Mouse (Mus musculus) heart, embryonic 15.5 days (tissue): ENCODE measurements around the gene Frmd6. TPM values are rescaled to one million over a fixed set of nuclear protein-coding genes. Genes with fewer than 3 reads are reported as not detected.

Source experiments
- ATAC-seq: fragments of 200-750 bp; cut with Nextera tagmentation; replicated peaks from 2 replicates; pipeline ENCODE4 v1.8.0; 2017; ENCODE audit warnings: low read depth, moderate TSS enrichment; ENCODE audit not compliant: insufficient number of reproducible peaks, insufficient read depth, low FRiP score
- H3K27ac ChIP-seq: fragments of 300-500 bp; sonication (generic); 2 replicates; pipeline ENCODE4 v1.5.1; 2015; ENCODE audit warnings: mild to moderate bottlenecking, inconsistent platforms
- H3K27me3 ChIP-seq: fragments of 300-500 bp; sonication (generic); 2 replicates; pipeline ENCODE4 v1.6.1; 2015; ENCODE audit warnings: inconsistent platforms
- H3K36me3 ChIP-seq: fragments of 300-500 bp; sonication (generic); 2 replicates; pipeline ENCODE4 v1.6.1; 2015; ENCODE audit warnings: mild to moderate bottlenecking, inconsistent platforms
- H3K4me1 ChIP-seq: fragments of 300-500 bp; sonication (generic); replicated peaks from 2 replicates; pipeline ENCODE4 v1.6.1; 2015; ENCODE audit warnings: inconsistent platforms
- H3K4me2 ChIP-seq: fragments of 300-500 bp; sonication (generic); 2 replicates; pipeline ENCODE4 v1.6.1; 2015; ENCODE audit warnings: inconsistent platforms, mild to moderate bottlenecking, moderate library complexity
- H3K4me3 ChIP-seq: fragments of 300-500 bp; sonication (generic); 2 replicates; pipeline ENCODE4 v1.5.1; 2015; ENCODE audit warnings: mild to moderate bottlenecking, inconsistent platforms
- H3K9ac ChIP-seq: fragments of 300-500 bp; sonication (generic); 2 replicates; pipeline ENCODE4 v1.6.1; 2015; ENCODE audit warnings: mild to moderate bottlenecking, inconsistent platforms
- H3K9me3 ChIP-seq: fragments of 300-500 bp; sonication (generic); replicated peaks from 2 replicates; pipeline ENCODE4 v1.6.1; 2016; ENCODE audit warnings: inconsistent platforms
- WGBS: fragments of 180-500 bp; shearing (Covaris S2); methylation state at CpG from one replicate; pipeline ENCODE4 v1.1.7; 2015; ENCODE audit warnings: mixed read lengths; 5-methylcytosine and 5-hydroxymethylcytosine counted together
- polyA plus RNA-seq: library from polyadenylated mRNA; unstranded; fragments of >200 nt; fragmentation: Nextera tagmentation; extraction: Ambion mirVana; gene quantifications from 2 replicates; pipeline ENCODE4 v1.2.1, GENCODE M21; 2015

Gene Frmd6
- polyA plus RNA-seq, 1 experiment from 2014 or later: 23.0 TPM

GRCm38 (mm10) chr12:70881854-70882253 is 56.5 kb downstream of the Frmd6 start:
- Histone ChIP-seq H3K9ac (no peak overlapping the region), H3K4me3 (no peak overlapping the region), H3K27ac (peak overlapping the region; percentile 26), H3K4me2 (no peak overlapping the region), H3K9me3 (no peaks in the 10 kb centered on the region), H3K36me3 (peaks cover 59% of the 10 kb centered on the region), H3K27me3 (no peaks in the 10 kb centered on the region), H3K4me1 (peaks cover 29% of the 10 kb centered on the region)
- ATAC-seq: no peak
- WGBS: 90% methylated on average over 4 of the region's 4 CpGs

- Histone ChIP-seq H3K4me1 (peaks cover 24% of the 10 kb centered on the region), H3K9me3 (no peaks in the 10 kb centered on the region), H3K27ac (no peak overlapping the region), H3K4me2 (no peak overlapping the region), H3K9ac (no peak overlapping the region), H3K27me3 (no peaks in the 10 kb centered on the region), H3K36me3 (peaks cover 64% of the 10 kb centered on the region), H3K4me3 (no peak overlapping the region)
- 91% methylated on average over 14 of the region's 14 CpGs for WGBS
- ATAC-seq: no peak
These were observed 57.8 kb downstream of the Frmd6 start for GRCm38 (mm10) chr12:70883141-70883540.

- Histone ChIP-seq H3K4me2 (no peak overlapping the region), H3K4me1 (peaks cover 23% of the 10 kb centered on the region), H3K27me3 (no peaks in the 10 kb centered on the region), H3K9ac (no peak overlapping the region), H3K36me3 (peaks cover 63% of the 10 kb centered on the region), H3K9me3 (no peaks in the 10 kb centered on the region), H3K27ac (no peak overlapping the region), H3K4me3 (no peak overlapping the region)
- WGBS: 90% methylated on average over 7 of the region's 7 CpGs
- ATAC-seq: no peak
These were observed 58.8 kb downstream of the Frmd6 start for GRCm38 (mm10) chr12:70884113-70884512.

- ATAC-seq: no peak
- Histone ChIP-seq H3K9ac (no peak overlapping the region), H3K9me3 (no peaks in the 10 kb centered on the region), H3K27ac (no peak overlapping the region), H3K4me3 (no peak overlapping the region), H3K27me3 (no peaks in the 10 kb centered on the region), H3K36me3 (peaks cover 58% of the 10 kb centered on the region), H3K4me1 (peaks cover 22% of the 10 kb centered on the region), H3K4me2 (no peak overlapping the region)
- 70% methylated on average over 6 of the region's 6 CpGs for WGBS
These were observed 59.7 kb downstream of the Frmd6 start for GRCm38 (mm10) chr12:70884973-70885372.

GRCm38 (mm10) chr12:70885576-70885975 is 60.3 kb downstream of the Frmd6 start:
- Histone ChIP-seq H3K9me3 (no peaks in the 10 kb centered on the region), H3K4me3 (no peak overlapping the region), H3K9ac (no peak overlapping the region), H3K27me3 (no peaks in the 10 kb centered on the region), H3K4me1 (peaks cover 17% of the 10 kb centered on the region), H3K4me2 (no peak overlapping the region), H3K27ac (no peak overlapping the region), H3K36me3 (peaks cover 58% of the 10 kb centered on the region)
- WGBS: 81% methylated on average over 10 of the region's 10 CpGs
- no peak for ATAC-seq

- H3K9me3 ChIP-seq: no peaks in the 10 kb centered on the region
- peaks cover 72% of the 10 kb centered on the region for H3K36me3 ChIP-seq
- ATAC-seq: no peak
- no peak overlapping the region for H3K9ac ChIP-seq
- H3K27me3 ChIP-seq: no peaks in the 10 kb centered on the region
- no peak overlapping the region for H3K4me2 ChIP-seq
- no peaks in the 10 kb centered on the region for H3K4me1 ChIP-seq
- no peak overlapping the region for H3K27ac ChIP-seq
- H3K4me3 ChIP-seq: no peak overlapping the region
- 77% methylated on average over 5 of the region's 5 CpGs for WGBS
These were observed 65.1 kb downstream of the Frmd6 start for GRCm38 (mm10) chr12:70890405-70890804.

- no peaks in the 10 kb centered on the region for H3K9me3 ChIP-seq
- H3K4me2 ChIP-seq: no peak overlapping the region
- ATAC-seq: no peak
- H3K27me3 ChIP-seq: no peaks in the 10 kb centered on the region
- 81% methylated on average over 8 of the region's 8 CpGs for WGBS
- no peak overlapping the region for H3K9ac ChIP-seq
- no peak overlapping the region for H3K27ac ChIP-seq
- no peak overlapping the region for H3K4me3 ChIP-seq
- H3K4me1 ChIP-seq: no peaks in the 10 kb centered on the region
- H3K36me3 ChIP-seq: peaks cover 69% of the 10 kb centered on the region
These were observed 65.7 kb downstream of the Frmd6 start for GRCm38 (mm10) chr12:70890874-70891470.

- Histone ChIP-seq H3K4me2 (no peak overlapping the region), H3K9ac (no peak overlapping the region), H3K4me1 (no peaks in the 10 kb centered on the region), H3K27ac (no peak overlapping the region), H3K9me3 (no peaks in the 10 kb centered on the region), H3K4me3 (no peak overlapping the region), H3K27me3 (no peaks in the 10 kb centered on the region), H3K36me3 (peaks cover 79% of the 10 kb centered on the region)
- no peak for ATAC-seq
- WGBS: 82% methylated on average over 7 of the region's 7 CpGs
These were observed 70.0 kb downstream of the Frmd6 start for GRCm38 (mm10) chr12:70895275-70895674.

- Histone ChIP-seq H3K4me3 (no peak overlapping the region), H3K4me2 (no peak overlapping the region), H3K36me3 (peaks cover 72% of the 10 kb centered on the region), H3K4me1 (no peaks in the 10 kb centered on the region), H3K9ac (no peak overlapping the region), H3K9me3 (no peaks in the 10 kb centered on the region), H3K27me3 (no peaks in the 10 kb centered on the region), H3K27ac (no peak overlapping the region)
- 86% methylated on average over 10 of the region's 10 CpGs for WGBS
- ATAC-seq: no peak
These were observed 70.8 kb downstream of the Frmd6 start for GRCm38 (mm10) chr12:70896068-70896467.

- WGBS: 83% methylated on average over 8 of the region's 8 CpGs
- no peaks in the 10 kb centered on the region for H3K4me1 ChIP-seq
These were observed 72.1 kb downstream of the Frmd6 start for GRCm38 (mm10) chr12:70897434-70897833.

GRCm38 (mm10) chr12:70898450-70898849 is 73.1 kb downstream of the Frmd6 start:
- no peak overlapping the region for H3K27ac ChIP-seq
- H3K9me3 ChIP-seq: no peaks in the 10 kb centered on the region
- no peak overlapping the region for H3K9ac ChIP-seq
- 81% methylated on average over 8 of the region's 8 CpGs for WGBS
- ATAC-seq: no peak
- no peak overlapping the region for H3K4me2 ChIP-seq
- no peaks in the 10 kb centered on the region for H3K4me1 ChIP-seq
- H3K36me3 ChIP-seq: peaks cover 62% of the 10 kb centered on the region
- no peaks in the 10 kb centered on the region for H3K27me3 ChIP-seq
- H3K4me3 ChIP-seq: no peak overlapping the region

More at GRCm38 (mm10) chr12:70897434-70897833, 72.1 kb downstream of the Frmd6 start:
- Histone ChIP-seq H3K36me3 (peaks cover 65% of the 10 kb centered on the region), H3K27me3 (no peaks in the 10 kb centered on the region), H3K9ac (no peak overlapping the region), H3K4me3 (no peak overlapping the region), H3K9me3 (no peaks in the 10 kb centered on the region), H3K4me2 (no peak overlapping the region), H3K27ac (no peak overlapping the region)
- no peak for ATAC-seq

GRCm38 (mm10) chr12:70904471-70904870 is 79.2 kb downstream of the Frmd6 start:
- Histone ChIP-seq H3K9ac (no peak overlapping the region), H3K36me3 (peaks cover 20% of the 10 kb centered on the region), H3K4me1 (peaks cover 6% of the 10 kb centered on the region; the same call in 1 of the 2 replicates), H3K4me3 (no peak overlapping the region), H3K27ac (no peak overlapping the region), H3K9me3 (no peaks in the 10 kb centered on the region), H3K27me3 (no peaks in the 10 kb centered on the region), H3K4me2 (no peak overlapping the region)
- WGBS: 89% methylated on average over 10 of the region's 10 CpGs
- no peak for ATAC-seq
